Mouse (Mus musculus): ENCODE measurements around the gene Naa50.

Gene Naa50

GRCm38 (mm10) chr16:44141483-44141882 is 1.9 kb downstream of the Naa50 start:
- no peak for DNase-seq

- DNase-seq = no peak
These were observed 9.6 kb downstream of the Naa50 start for GRCm38 (mm10) chr16:44149002-44149767.

- DNase-seq = no peak
These were observed 14.9 kb downstream of the Naa50 start for GRCm38 (mm10) chr16:44154497-44155057.

GRCm38 (mm10) chr16:44159325-44159724 is 19.7 kb downstream of the Naa50 start:
- DNase-seq = no peak

GRCm38 (mm10) chr16:44163831-44164230 is 24.2 kb downstream of the Naa50 start:
- no peak for DNase-seq

- no peak for DNase-seq
These were observed 25.6 kb downstream of the Naa50 start for GRCm38 (mm10) chr16:44165182-44165581.

GRCm38 (mm10) chr16:44168990-44169389 is 29.4 kb downstream of the Naa50 start:
- DNase-seq = no peak

GRCm38 (mm10) chr16:44172297-44173154 is 32.9 kb downstream of the Naa50 start:
- peak; percentile 99 to 100 for DNase-seq

- DNase-seq = peak; percentile 57
These were observed 33.7 kb downstream of the Naa50 start, which contains the start of gene Usf3 for GRCm38 (mm10) chr16:44173155-44173941. Usf3 (plus strand) TSS chr16:44173246.

GRCm38 (mm10) chr16:44173966-44174530 is 34.4 kb downstream of the Naa50 start:
- no peak for DNase-seq

GRCm38 (mm10) chr16:44175001-44175400 is 35.4 kb downstream of the Naa50 start:
- no peak for DNase-seq

GRCm38 (mm10) chr16:44176511-44176910 is 36.9 kb downstream of the Naa50 start:
- no peak for DNase-seq

- DNase-seq = peak; percentile 64 to 81
These were observed 38.9 kb downstream of the Naa50 start for GRCm38 (mm10) chr16:44178555-44178954.

- no peak for DNase-seq
These were observed 43.0 kb downstream of the Naa50 start for GRCm38 (mm10) chr16:44182597-44182996.

GRCm38 (mm10) chr16:44184769-44185168 is 45.1 kb downstream of the Naa50 start:
- DNase-seq = no peak

- DNase-seq = no peak
These were observed 47.5 kb downstream of the Naa50 start for GRCm38 (mm10) chr16:44187172-44187571.

- DNase-seq = no peak
These were observed 49.1 kb downstream of the Naa50 start for GRCm38 (mm10) chr16:44188766-44189165.

- DNase-seq = no peak
These were observed 50.4 kb downstream of the Naa50 start for GRCm38 (mm10) chr16:44190032-44190431.

GRCm38 (mm10) chr16:44190968-44191367 is 51.3 kb downstream of the Naa50 start:
- DNase-seq = no peak

GRCm38 (mm10) chr16:44199066-44199703 is 59.6 kb downstream of the Naa50 start:
- DNase-seq = peak; percentile 20 to 27

- no peak for DNase-seq
These were observed 60.5 kb downstream of the Naa50 start for GRCm38 (mm10) chr16:44200146-44200545.

GRCm38 (mm10) chr16:44204331-44204730 is 64.7 kb downstream of the Naa50 start:
- DNase-seq = peak; percentile 40 to 54

Data from lung, adult 18-20 months (tissue).